Mouse (Mus musculus) lung, postnatal 0 days (tissue): ENCODE results near the gene Mtfmt. TPM values are rescaled to one million over a fixed set of nuclear protein-coding genes. Genes with fewer than 3 reads are reported as not detected.

ENCODE experiments used
- ATAC-seq: fragments of 200-750 bp; cut with Nextera tagmentation; 2 replicates; pipeline ENCODE4 v1.8.0; 2017; ENCODE audit warnings: moderate library complexity
- DNase-seq: peaks from one replicate; pipeline ENCODE4 v3.0.0-alpha.2; 2016; ENCODE audit warnings: low spot score
- H3K27ac ChIP-seq: fragments of 300-500 bp; sonication (generic); 2 replicates; pipeline ENCODE4 v1.5.1; 2014; ENCODE audit warnings: antibody characterized with exemption, mild to moderate bottlenecking, low read length, mixed read lengths
- H3K27me3 ChIP-seq: fragments of 300-500 bp; sonication (generic); replicated peaks from 2 replicates; pipeline ENCODE4 v1.6.1; 2014; ENCODE audit warnings: low read length, mixed read lengths; ENCODE audit not compliant: insufficient read depth
- H3K36me3 ChIP-seq: fragments of 300-500 bp; sonication (generic); 2 replicates; pipeline ENCODE4 v1.6.1; 2014; ENCODE audit warnings: low read length, mixed read lengths; ENCODE audit not compliant: insufficient read depth
- H3K4me1 ChIP-seq: fragments of 300-500 bp; sonication (generic); 2 replicates; pipeline ENCODE4 v1.6.1; 2014; ENCODE audit warnings: antibody characterized with exemption, low read depth, low read length, mixed read lengths; ENCODE audit not compliant: insufficient read depth
- H3K4me2 ChIP-seq: fragments of 300-500 bp; sonication (generic); replicated peaks from 2 replicates; pipeline ENCODE4 v1.6.1; 2014; ENCODE audit warnings: low read depth, mild to moderate bottlenecking, low read length, moderate library complexity, mixed read lengths
- H3K4me3 ChIP-seq: fragments of 300-500 bp; sonication (generic); 2 replicates; pipeline ENCODE4 v1.5.1; 2014; ENCODE audit warnings: low read depth, low read length
- H3K9ac ChIP-seq: fragments of 300-500 bp; sonication (generic); replicated peaks from 2 replicates; pipeline ENCODE4 v1.6.1; 2014; ENCODE audit warnings: low read depth, mild to moderate bottlenecking
- H3K9me3 ChIP-seq: fragments of 300-500 bp; sonication (generic); 2 replicates; pipeline ENCODE4 v1.6.1; 2016; ENCODE audit warnings: low read length, mixed read lengths
- CTCF ChIP-seq: IDR thresholded peaks from 2 replicates; pipeline ENCODE4 v1.5.1; 2016; ENCODE audit warnings: antibody characterized with exemption, mild to moderate bottlenecking
- EP300 ChIP-seq: IDR thresholded peaks from 2 replicates; pipeline ENCODE4 v1.6.1; 2016; ENCODE audit warnings: antibody characterized with exemption, mild to moderate bottlenecking, control low read depth
- WGBS: fragments of 180-500 bp; shearing (Covaris S2); extraction: QIAGEN DNeasy Blood & Tissue Kit; methylation state at CpG from one replicate; pipeline ENCODE4 v1.1.7; 2014; 5-methylcytosine and 5-hydroxymethylcytosine counted together
- polyA plus RNA-seq: library from polyadenylated mRNA; unstranded; fragments of >200 nt; fragmentation: Nextera tagmentation; extraction: Ambion mirVana; gene quantifications from 2 replicates; pipeline ENCODE4 v1.2.1, GENCODE M21; 2015

Gene Mtfmt
- polyA plus RNA-seq, 1 experiment from 2014 or later = 10.2 TPM

DNA sequence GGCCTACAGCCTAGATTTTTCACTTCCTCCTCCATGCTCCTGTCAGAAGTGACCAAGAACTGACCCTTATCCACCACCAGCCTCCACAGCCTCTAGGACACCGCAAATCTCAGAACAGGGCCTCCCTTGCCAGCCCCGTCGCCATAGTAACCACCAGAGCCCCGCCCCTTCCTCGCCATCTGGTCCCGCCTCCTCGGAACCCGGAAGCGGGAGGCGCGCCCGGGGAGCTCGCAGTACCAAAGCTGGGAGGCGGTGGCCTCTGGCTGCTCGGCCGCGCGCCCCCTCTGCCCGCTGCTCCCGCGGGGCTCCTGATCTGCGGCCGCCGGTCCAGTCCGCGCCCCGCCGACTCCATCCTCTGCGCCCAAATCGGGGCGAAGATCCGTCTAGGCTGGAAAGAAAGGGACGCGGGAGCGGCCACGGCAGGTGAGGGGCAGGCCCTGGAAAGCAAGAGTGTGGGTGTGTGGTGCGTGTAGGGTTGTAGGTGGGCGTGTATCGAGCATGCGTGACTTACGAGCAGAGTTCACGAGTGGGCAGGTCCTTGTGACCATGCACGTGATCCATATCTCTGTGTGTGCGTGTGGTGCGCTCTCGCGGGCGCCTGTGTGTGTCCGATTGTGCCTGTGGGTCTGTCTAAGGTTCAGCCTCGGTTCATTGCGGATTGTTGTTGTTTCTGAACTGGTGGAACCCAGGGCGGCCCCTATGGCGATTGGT is 25.3 kb downstream of the Mtfmt start, which contains the start of gene Spg21:
Gene Spg21 (plus strand): TSS at position 216 of the 711 bp plus-strand sequence.
- DNase-seq (peak; percentile 96), ATAC-seq (peak; percentile 96)
- H3K9me3 ChIP-seq = no peaks in the 10 kb centered on the region
- peaks cover 4% of the 10 kb centered on the region; the same call in 1 of the 2 replicates for H3K4me1 ChIP-seq
- peak within 1 kb of the TSS; percentile 77 for H3K4me3 ChIP-seq
- peaks cover 4% of the 10 kb centered on the region; the same call in 1 of the 2 replicates for H3K36me3 ChIP-seq
- WGBS = 1% methylated on average over 53 of the region's 53 CpGs
- no peaks in the 10 kb centered on the region for H3K27me3 ChIP-seq
- H3K4me2 ChIP-seq = peak within 1 kb of the TSS; percentile 73
- TF ChIP-seq EP300 (no peak), CTCF (0 out of 2 replicates have a peak, but pooled peaks have one; percentile 2)
- peak within 1 kb of the TSS; percentile 42 for H3K9ac ChIP-seq
- H3K27ac ChIP-seq = peak within 1 kb of the TSS; percentile 82

DNA sequence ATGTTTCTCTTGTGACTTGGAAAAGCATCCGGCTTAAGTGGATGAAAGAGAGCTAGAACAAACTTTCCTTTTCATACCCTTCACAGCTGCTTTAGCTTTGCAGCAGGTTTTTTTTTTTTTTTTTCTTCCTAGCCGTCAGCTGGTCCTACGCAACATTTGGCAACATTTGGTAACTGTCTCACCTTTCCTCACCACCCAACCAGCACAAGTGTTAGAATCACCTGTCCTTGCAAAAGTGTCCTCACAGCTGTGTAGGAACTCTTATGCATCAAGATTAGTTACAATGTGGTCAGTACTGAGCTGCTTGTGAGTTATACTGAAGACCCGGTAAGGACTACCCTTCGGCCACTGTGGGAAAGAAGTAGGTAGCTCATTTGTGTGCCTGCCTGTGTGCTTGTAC is 27.0 kb downstream of the Mtfmt start:
- H3K4me2 ChIP-seq = 0 out of 2 replicates have a peak overlapping the region, but pooled peaks have one; percentile 19
- no peak overlapping the region for H3K4me3 ChIP-seq
- H3K4me1 ChIP-seq = peaks cover 4% of the 10 kb centered on the region; the same call in 1 of the 2 replicates
- H3K9me3 ChIP-seq = no peaks in the 10 kb centered on the region
- DNase-seq = peak; percentile 86
- 43% methylated on average over 5 of the region's 5 CpGs for WGBS
- TF ChIP-seq EP300 (no peak), CTCF (no peak)
- no peaks in the 10 kb centered on the region for H3K27me3 ChIP-seq
- peak; percentile 55 for ATAC-seq
- H3K9ac ChIP-seq = no peak overlapping the region
- peaks cover 5% of the 10 kb centered on the region; the same call in 1 of the 2 replicates for H3K36me3 ChIP-seq
- 0 out of 2 replicates have a peak overlapping the region, but pooled peaks have one; percentile 33 for H3K27ac ChIP-seq

DNA sequence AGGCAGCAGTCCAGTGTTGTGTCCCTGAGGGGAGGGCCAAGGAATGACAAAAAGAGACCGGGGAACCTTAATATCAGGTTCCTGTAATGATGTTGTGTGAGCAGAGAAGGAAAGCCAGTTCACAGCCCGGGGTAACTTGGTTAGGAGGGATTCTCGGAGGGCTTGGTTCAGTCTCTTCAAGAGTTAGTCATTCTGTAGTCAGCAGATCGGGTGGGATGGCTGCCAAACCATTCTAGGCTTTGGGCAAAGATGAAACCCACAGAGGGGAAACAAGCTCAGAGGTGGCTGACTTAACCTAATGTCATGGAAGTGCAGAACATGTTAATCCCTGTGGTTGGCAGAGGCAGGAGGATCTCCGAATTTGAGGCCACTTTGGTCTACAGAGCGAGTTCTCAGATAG is 28.6 kb downstream of the Mtfmt start:
- TF ChIP-seq EP300 (no peak), CTCF (no peak)
- Histone ChIP-seq H3K9me3 (no peaks in the 10 kb centered on the region), H3K36me3 (peaks cover 5% of the 10 kb centered on the region; the same call in 1 of the 2 replicates), H3K9ac (no peak overlapping the region), H3K4me2 (no peak overlapping the region), H3K27me3 (no peaks in the 10 kb centered on the region), H3K4me3 (no peak overlapping the region), H3K4me1 (peaks cover 4% of the 10 kb centered on the region; the same call in 1 of the 2 replicates), H3K27ac (no peak overlapping the region)
- no peak for DNase-seq
- 87% methylated on average over 6 of the region's 6 CpGs for WGBS
- no peak for ATAC-seq

DNA sequence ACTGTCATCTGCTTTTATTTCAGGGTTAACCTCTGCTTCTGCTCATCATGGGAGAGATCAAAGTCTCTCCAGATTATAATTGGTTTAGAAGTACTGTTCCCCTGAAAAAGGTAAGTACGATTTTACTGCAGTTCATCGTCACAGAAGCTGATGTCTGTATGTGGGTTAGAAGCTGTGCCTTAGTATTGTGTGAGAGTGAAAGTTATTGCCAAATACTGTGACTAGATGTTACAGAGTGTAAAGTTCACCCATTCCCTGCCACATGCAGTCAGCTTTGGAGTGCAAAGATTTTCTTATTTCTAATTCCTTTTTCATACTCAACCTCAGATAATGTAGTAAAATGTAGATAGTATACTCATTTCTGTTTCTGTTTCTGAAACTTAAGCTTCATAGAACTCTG is 29.7 kb downstream of the Mtfmt start:
- WGBS = 92% methylated on average over 2 of the region's 2 CpGs
- no peak for ATAC-seq

DNA sequence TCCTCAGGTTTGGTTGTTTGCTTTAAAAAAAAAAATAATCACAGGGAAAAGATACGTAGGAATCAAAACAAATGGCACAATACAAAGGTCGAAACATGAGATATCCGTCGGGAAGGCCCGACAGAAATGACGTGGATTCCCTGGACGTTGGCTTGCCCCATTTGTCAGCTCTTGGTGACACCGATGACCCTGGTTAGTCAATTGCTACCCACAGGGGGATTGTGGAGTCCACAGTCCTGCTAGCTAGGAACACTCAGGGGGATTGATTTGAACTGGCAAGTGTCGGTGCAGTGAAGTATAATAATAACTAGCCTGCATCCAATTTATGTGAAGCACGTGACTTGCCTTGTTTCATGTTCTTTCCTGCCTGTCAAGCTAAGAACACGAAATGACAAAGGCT is 32.1 kb downstream of the Mtfmt start:
- Histone ChIP-seq H3K27ac (no peak overlapping the region), H3K36me3 (peaks cover 22% of the 10 kb centered on the region), H3K9ac (no peak overlapping the region), H3K9me3 (no peaks in the 10 kb centered on the region), H3K4me2 (no peak overlapping the region), H3K27me3 (no peaks in the 10 kb centered on the region), H3K4me3 (no peak overlapping the region), H3K4me1 (no peaks in the 10 kb centered on the region)
- WGBS = 45% methylated on average over 11 of the region's 11 CpGs
- ATAC-seq = no peak
- no peak for TF ChIP-seq CTCF
- TF ChIP-seq EP300 = no peak
- DNase-seq = no peak

More for the DNA sequence above, 29.7 kb downstream of the Mtfmt start:
- H3K9me3 ChIP-seq = no peaks in the 10 kb centered on the region
- no peak overlapping the region for H3K9ac ChIP-seq
- no peak overlapping the region for H3K4me2 ChIP-seq
- H3K27me3 ChIP-seq = no peaks in the 10 kb centered on the region
- peaks cover 4% of the 10 kb centered on the region; the same call in 1 of the 2 replicates for H3K4me1 ChIP-seq
- H3K36me3 ChIP-seq = peaks cover 8% of the 10 kb centered on the region; the same call in 1 of the 2 replicates
- no peak for TF ChIP-seq CTCF
- TF ChIP-seq EP300 = no peak
- no peak for DNase-seq
- H3K27ac ChIP-seq = no peak overlapping the region
- H3K4me3 ChIP-seq = no peak overlapping the region

DNA sequence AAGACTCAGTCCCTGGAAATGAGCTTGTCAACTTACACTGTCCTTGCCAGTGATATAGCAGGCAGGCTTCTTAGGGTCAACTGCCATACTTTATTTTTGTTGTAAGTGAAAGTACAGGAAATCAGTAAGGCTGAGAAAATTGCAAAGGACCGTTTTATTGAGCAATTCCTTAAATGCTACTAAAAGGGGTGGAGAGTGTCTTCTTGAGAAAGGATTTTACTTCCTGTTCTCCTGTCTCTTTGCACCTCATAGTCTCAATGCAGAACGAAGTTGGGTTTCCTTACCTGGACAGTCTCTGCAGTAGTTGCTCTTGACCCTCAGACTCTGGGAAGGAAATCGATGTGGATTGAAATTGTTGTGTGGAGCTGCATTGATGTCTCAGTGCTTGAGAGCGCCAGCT is 37.2 kb downstream of the Mtfmt start:
- ATAC-seq (no peak), DNase-seq (no peak)
- Histone ChIP-seq H3K9me3 (no peaks in the 10 kb centered on the region), H3K27ac (no peak overlapping the region), H3K9ac (no peak overlapping the region), H3K4me3 (no peak overlapping the region), H3K27me3 (no peaks in the 10 kb centered on the region), H3K36me3 (peaks cover 34% of the 10 kb centered on the region), H3K4me1 (no peaks in the 10 kb centered on the region), H3K4me2 (no peak overlapping the region)
- 78% methylated on average over 4 of the region's 4 CpGs for WGBS
- TF ChIP-seq EP300 (no peak), CTCF (no peak)
